Mouse (Mus musculus): ENCODE measurements around the gene Gm20773. TPM values are rescaled to one million over a fixed set of nuclear protein-coding genes. Genes with fewer than 3 reads are reported as not detected.
"Not testable (repeated sequence)": the region's sequence is repeated elsewhere in the genome, so short reads cannot be mapped to it uniquely, and the experiment has no call there.

Gene Gm20773
- not detected for total RNA-seq (2021)

- DNase-seq (ENCODE audit: extremely low spot score in 1 of 2, low spot score in 2 of 2); intact Hi-C loops (cut with DNase I): not testable (repeated sequence)
These were observed at the start of gene Gm20773 for GRCm38 (mm10) chrY:13493726-13494125. Gene Gm20773 (plus strand): TSS chrY:13494026.

GRCm38 (mm10) chrY:13465479-13465878 is 28.3 kb upstream of the Gm20773 start, which contains the start of gene Gm21866:
Gene Gm21866 (minus strand): TSS chrY:13465579.
- DNase-seq (ENCODE audit: extremely low spot score in 1 of 2, low spot score in 2 of 2) = peak in 1 of 2 experiments; percentile 0
- intact Hi-C loops (cut with DNase I) = not testable (repeated sequence)

Other genes starting within 250 kb of the Gm20773 start
- gene Gm21440, start 241.6 kb upstream of the Gm20773 start, total RNA-seq (2021) = not detected
- gene Gm21454, start 241.6 kb upstream of the Gm20773 start, total RNA-seq (2021) = not detected
- not detected for gene Gm21725, start 145.0 kb upstream of the Gm20773 start, total RNA-seq (2021)
- not detected for gene Gm21866, start 28.4 kb upstream of the Gm20773 start, total RNA-seq (2021)